Mouse (Mus musculus) cerebellum, adult 2 months (tissue): ENCODE results near the gene Fscn2.

Source experiments
- CTCF ChIP-seq: fragments of 200-500 bp; IDR thresholded peaks from 2 replicates; pipeline ENCODE4 v1.5.1; 2011; ENCODE audit warnings: low read depth, mild to moderate bottlenecking, control low read depth, low read length, moderate library complexity, borderline replicate concordance; ENCODE audit not compliant: insufficient read depth
- POLR2A ChIP-seq: fragments of 200-500 bp; IDR thresholded peaks from 2 replicates; pipeline ENCODE4 v1.6.1; 2011; ENCODE audit warnings: low read length, control low read depth, borderline replicate concordance; ENCODE audit not compliant: insufficient read depth

DNA sequence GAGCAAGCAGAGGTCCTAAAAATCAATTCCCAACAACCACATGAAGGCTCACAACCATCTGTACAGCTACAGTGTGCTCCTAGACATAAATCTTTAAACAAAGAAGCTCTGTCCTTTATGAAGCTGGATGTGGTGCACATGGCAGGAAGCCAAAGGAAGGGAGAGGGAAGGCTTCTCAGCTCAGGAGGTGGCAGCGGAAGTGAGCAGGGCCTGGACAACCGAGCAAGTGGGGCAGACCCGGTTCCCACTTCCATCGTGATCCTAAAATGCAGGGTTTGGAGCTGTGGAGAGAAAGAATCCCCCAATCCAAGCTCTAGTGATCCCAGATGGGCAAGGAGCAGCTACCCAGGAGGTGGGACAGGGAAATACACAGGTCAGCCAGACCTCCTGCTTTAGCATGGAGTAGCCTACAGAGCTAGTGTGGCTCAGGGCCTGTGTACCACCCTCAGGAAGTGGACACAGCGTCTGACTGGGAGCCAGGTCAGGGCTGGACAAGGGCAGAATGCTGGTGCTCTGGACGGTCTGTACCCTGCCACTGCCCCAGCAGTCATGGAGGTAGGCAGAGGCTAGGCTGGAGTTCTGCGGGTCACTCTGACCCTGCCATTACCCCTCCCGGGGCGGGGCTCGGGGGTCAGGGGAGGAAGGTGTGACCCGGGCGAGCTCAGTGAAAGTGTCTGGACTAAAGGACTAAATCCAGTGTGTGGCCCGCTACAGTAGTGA is 8.6 kb upstream of the Fscn2 start:
- TF ChIP-seq POLR2A: no peak
- TF ChIP-seq CTCF: no peak
